Comparison of ENCODE assay signal across 18 mouse cellular contexts in the genomic region with DNA sequence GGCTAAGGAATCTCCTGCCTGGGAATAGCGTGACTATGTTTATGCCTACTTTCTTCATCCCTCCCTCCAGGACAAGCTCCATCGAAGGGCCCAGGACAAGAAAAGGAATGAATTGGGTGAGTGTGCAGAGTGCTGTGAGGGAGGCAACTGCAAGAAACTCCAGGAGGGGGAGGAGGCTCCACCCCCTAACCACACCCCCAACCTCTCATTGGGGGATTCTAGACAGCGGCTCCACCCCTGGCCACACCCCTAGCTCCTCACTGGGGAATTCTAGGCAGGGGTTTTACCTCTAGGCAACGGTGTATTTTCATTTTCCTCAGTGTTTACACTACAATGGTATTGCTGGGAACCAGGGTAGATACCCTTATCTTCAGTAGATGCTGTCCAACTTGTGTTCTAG. TPM values are rescaled to one million over a fixed set of nuclear protein-coding genes. Genes with fewer than 3 reads are reported as not detected.
A peak's percentile ranks its signal among the peaks of the same experiment; 100 is the strongest.
DNase-seq lines count a peak whose midpoint lies in the region; ATAC-seq and TF ChIP-seq lines count a peak whose summit lies in the region.
"Had no signal": no experiment of that assay in that cellular context is flagged by ENCODE, and none has a peak within 500 bp of the region (broad histone marks: within the 10 kb centered on the region; RNA-seq: fewer than 3 reads in every experiment).

No protein-coding gene starts in this region.

- no peaks in the 10 kb centered on the region; the same call in 1 of the 2 replicates for H3K79me2 ChIP-seq in CH12.LX (replicated peaks; ENCODE audit: control insufficient read depth, extremely low read depth, insufficient read depth, poor library complexity, severe bottlenecking)

- dilution Hi-C loops in CH12.LX (cut with MboI; ENCODE audit: extremely low pct_ligation_motif_present, extremely low pct_unique_long_range_greater_than_20kb, low sequenced_read_pairs): no loop called here

- no peaks in the 10 kb centered on the region for H3K4me1 ChIP-seq in limb, embryonic 12.5 days (replicated peaks)
- H3K4me1 ChIP-seq in limb, embryonic 10.5 days: no peaks in the 10 kb centered on the region
- H3K4me1 ChIP-seq in CH12.LX (ENCODE audit: control insufficient read depth in 1 of 2, insufficient read depth in 2 of 2): peaks cover 12 to 46% of the 10 kb centered on the region in 2 experiments
- H3K4me1 ChIP-seq in intestine, embryonic 15.5 days (replicated peaks): no peaks in the 10 kb centered on the region
- H3K4me1 ChIP-seq: limb, embryonic 15.5 days; midbrain, embryonic 15.5 days had no signal

- H3K9me3 ChIP-seq in limb, embryonic 12.5 days: no peaks in the 10 kb centered on the region
- H3K9me3 ChIP-seq in limb, embryonic 10.5 days (replicated peaks): no peaks in the 10 kb centered on the region
- no peaks in the 10 kb centered on the region for H3K9me3 ChIP-seq in CH12.LX (replicated peaks; ENCODE audit: low read length)
- H3K9me3 ChIP-seq in intestine, embryonic 15.5 days: no peaks in the 10 kb centered on the region
- H3K9me3 ChIP-seq: limb, embryonic 15.5 days; midbrain, embryonic 15.5 days had no signal

- peak; percentile 44; the same call in 1 of the 2 replicates for ATAC-seq in limb, embryonic 12.5 days (ENCODE audit: insufficient number of reproducible peaks, insufficient read depth, low FRiP score, low TSS enrichment, low read depth)
- ATAC-seq in intestine, embryonic 15.5 days: no peak
- ATAC-seq: hindbrain, embryonic 16.5 days; midbrain, embryonic 15.5 days had no signal

- in situ Hi-C loops in CH12.LX (cut with MboI; ENCODE audit: low pct_ligation_motif_present, low pct_unique_long_range_greater_than_20kb, low sequenced_read_pairs): no loop called here

- H3K4me3 ChIP-seq in limb, embryonic 12.5 days (replicated peaks): no peak overlapping the region
- H3K4me3 ChIP-seq in limb, embryonic 10.5 days: no peak overlapping the region
- H3K4me3 ChIP-seq in CH12.LX (replicated peaks in 1 of 3; ENCODE audit: low read depth in 2 of 3, low read length in 2 of 3, poor library complexity in 1 of 3): no peak overlapping the region
- no peak overlapping the region for H3K4me3 ChIP-seq in intestine, embryonic 15.5 days (replicated peaks)
- H3K4me3 ChIP-seq: limb, embryonic 15.5 days; midbrain, embryonic 15.5 days had no signal

- no peak overlapping the region for H3K9ac ChIP-seq in limb, embryonic 12.5 days (replicated peaks)
- no peak overlapping the region for H3K9ac ChIP-seq in CH12.LX (ENCODE audit: insufficient read depth, low read depth)
- H3K9ac ChIP-seq in intestine, embryonic 15.5 days: no peak overlapping the region
- H3K9ac ChIP-seq: limb, embryonic 15.5 days; midbrain, embryonic 15.5 days had no signal

- no peak overlapping the region for H3K4me2 ChIP-seq in limb, embryonic 12.5 days
- H3K4me2 ChIP-seq in CH12.LX (ENCODE audit: insufficient read depth, low read depth, poor library complexity, severe bottlenecking): no peak overlapping the region
- H3K4me2 ChIP-seq in intestine, embryonic 15.5 days (replicated peaks): no peak overlapping the region
- H3K4me2 ChIP-seq: limb, embryonic 15.5 days; midbrain, embryonic 15.5 days had no signal

- no peak for TF ChIP-seq RAD21 in CH12.LX (IDR thresholded peaks at IDR 0.05; ENCODE audit: low read depth, low read length)

- TF ChIP-seq EP300 in CH12.LX (IDR thresholded peaks at IDR 0.05; ENCODE audit: low read length): no peak

- DNase-seq in limb, embryonic 10.5 days (ENCODE audit: low spot score): no peak
- peak; percentile 85 for DNase-seq in CH12.LX (ENCODE audit: extremely low read depth)
- peak; percentile 73 for DNase-seq in induced T-regulatory cell, adult 2 months (ENCODE audit: low read depth)
- DNase-seq in natural killer cell, adult 2 months (ENCODE audit: low spot score in 2 of 2): peak; percentile 29 to 47
- DNase-seq in cerebellum, postnatal 36 days: no peak
- DNase-seq in ovary, postnatal 36 days (ENCODE audit: low spot score): no peak
- DNase-seq: cerebellum, adult 8-10 months; heart, postnatal 10 days; kidney, postnatal 10 days; layer of hippocampus, postnatal 36 days; lung, postnatal 14 days; right cerebral cortex, postnatal 14 days had no signal

- WGBS in limb, embryonic 12.5 days: 49% methylated on average over 4 of the region's 4 CpGs
- WGBS in limb, embryonic 10.5 days: 71% methylated on average over 4 of the region's 4 CpGs
- 65% methylated on average over 4 of the region's 4 CpGs for WGBS in intestine, embryonic 15.5 days

- H3K36me3 ChIP-seq in limb, embryonic 12.5 days: no peaks in the 10 kb centered on the region
- no peaks in the 10 kb centered on the region for H3K36me3 ChIP-seq in limb, embryonic 10.5 days
- H3K36me3 ChIP-seq in CH12.LX (replicated peaks in 1 of 2; ENCODE audit: control insufficient read depth in 1 of 2, insufficient read depth in 1 of 2, low read length in 1 of 2): peaks cover 76 to 93% of the 10 kb centered on the region in 2 experiments
- H3K36me3 ChIP-seq in intestine, embryonic 15.5 days: no peaks in the 10 kb centered on the region
- H3K36me3 ChIP-seq: limb, embryonic 15.5 days; midbrain, embryonic 15.5 days had no signal

- no peaks in the 10 kb centered on the region for H3K27me3 ChIP-seq in limb, embryonic 12.5 days
- no peaks in the 10 kb centered on the region for H3K27me3 ChIP-seq in limb, embryonic 10.5 days (ENCODE audit: low read depth, poor library complexity, severe bottlenecking)
- no peaks in the 10 kb centered on the region for H3K27me3 ChIP-seq in CH12.LX (replicated peaks)
- no peaks in the 10 kb centered on the region for H3K27me3 ChIP-seq in intestine, embryonic 15.5 days (replicated peaks)
- H3K27me3 ChIP-seq: limb, embryonic 15.5 days; midbrain, embryonic 15.5 days had no signal

- TF ChIP-seq POLR2A in CH12.LX (IDR thresholded peaks at IDR 0.05; ENCODE audit: low read depth, low read length): no peak

- no peak overlapping the region for H3K27ac ChIP-seq in limb, embryonic 12.5 days
- H3K27ac ChIP-seq in limb, embryonic 10.5 days: no peak overlapping the region
- no peak overlapping the region for H3K27ac ChIP-seq in CH12.LX (ENCODE audit: insufficient read depth, low read depth)
- no peak overlapping the region for H3K27ac ChIP-seq in intestine, embryonic 15.5 days
- H3K27ac ChIP-seq: limb, embryonic 15.5 days; midbrain, embryonic 15.5 days had no signal

- TF ChIP-seq CTCF in CH12.LX (conservative IDR thresholded peaks at IDR 0.05 in 1 of 2, IDR thresholded peaks at IDR 0.05 in 1 of 2; ENCODE audit: low read depth in 2 of 2, low read length in 2 of 2): no peak

TF ChIP-seq in CH12.LX, 34 proteins besides CTCF, POLR2A, EP300 and RAD21:
- TF ChIP-seq MEF2A (IDR thresholded peaks at IDR 0.05; ENCODE audit: borderline replicate concordance, low read depth, low read length): no peak
- TF ChIP-seq ZC3H11A (IDR thresholded peaks at IDR 0.05; ENCODE audit: low read depth, low read length): no peak
- no peak for TF ChIP-seq SIN3A (IDR thresholded peaks at IDR 0.05; ENCODE audit: low read length)
- no peak for TF ChIP-seq ZMIZ1 (IDR thresholded peaks at IDR 0.05; ENCODE audit: low read depth, low read length)
- no peak for TF ChIP-seq USF2 (conservative IDR thresholded peaks at IDR 0.05; ENCODE audit: low read depth, low read length)
- TF ChIP-seq IRF4 (IDR thresholded peaks at IDR 0.05; ENCODE audit: low read depth, low read length): no peak
- no peak for TF ChIP-seq CHD1 (IDR thresholded peaks at IDR 0.05; ENCODE audit: low read depth, low read length)
- TF ChIP-seq ELF1 (IDR thresholded peaks at IDR 0.05; ENCODE audit: low read depth, low read length): no peak
- no peak for TF ChIP-seq E2F4 (IDR thresholded peaks at IDR 0.05; ENCODE audit: insufficient replicate concordance, low read depth, low read length)
- TF ChIP-seq CHD2 (IDR thresholded peaks at IDR 0.05; ENCODE audit: low read length): no peak
- no peak for TF ChIP-seq KAT2A (IDR thresholded peaks at IDR 0.05; ENCODE audit: insufficient replicate concordance, low read length)
- no peak for TF ChIP-seq USF1 (IDR thresholded peaks at IDR 0.05; ENCODE audit: low read depth, low read length)
- TF ChIP-seq NELFE (IDR thresholded peaks at IDR 0.05; ENCODE audit: low read depth, low read length): no peak
- no peak for TF ChIP-seq MYC (IDR thresholded peaks at IDR 0.05; ENCODE audit: low read depth, low read length)

RNA-seq across cellular contexts. Expression of gene Vav1, which starts 26.7 kb away (rescaled TPM):
- 1.8 and 1.9 TPM in 2 replicates for polyA plus RNA-seq in limb, embryonic 12.5 days (2016; fragmentation: Nextera tagmentation; extraction: Ambion mirVana)
- polyA plus RNA-seq in limb, embryonic 10.5 days (2016; fragmentation: Nextera tagmentation; extraction: Ambion mirVana): 1.1 and 1.3 TPM in 2 replicates
- total RNA-seq in CH12.LX (2012; rRNA removed) (84.3 and 108 TPM in 2 replicates), CH12.LX (2014; rRNA removed) (60.3 and 66.7 TPM in 2 replicates)
- 90.9 and 99.8 TPM in 2 replicates for polyA plus RNA-seq in CH12.LX (2012; ENCODE audit: insufficient read length, low read depth)
- 3.2 TPM in 2 replicates for polyA plus RNA-seq in intestine, embryonic 15.5 days (2015; fragmentation: Nextera tagmentation; extraction: Ambion mirVana)
- polyA plus RNA-seq: C2C12 had no signal

RNA-seq across cellular contexts. Expression of gene Adgre1, which starts 52.9 kb away (rescaled TPM):
- 3.4 and 4.0 TPM in 2 replicates for polyA plus RNA-seq in limb, embryonic 12.5 days (2016; fragmentation: Nextera tagmentation; extraction: Ambion mirVana)
- 0.74 and 1.0 TPM in 2 replicates for polyA plus RNA-seq in limb, embryonic 10.5 days (2016; fragmentation: Nextera tagmentation; extraction: Ambion mirVana)
- total RNA-seq in CH12.LX (2012; rRNA removed) (21.7 and 33.6 TPM in 2 replicates), CH12.LX (2014; rRNA removed) (9.4 and 10.3 TPM in 2 replicates)
- polyA plus RNA-seq in CH12.LX (2012; ENCODE audit: insufficient read length, low read depth): 1.8 and 2.8 TPM in 2 replicates
- 5.7 and 6.3 TPM in 2 replicates for polyA plus RNA-seq in intestine, embryonic 15.5 days (2015; fragmentation: Nextera tagmentation; extraction: Ambion mirVana)
- polyA plus RNA-seq: C2C12 had no signal

RNA-seq across cellular contexts. Expression of gene Trip10, which starts 56.3 kb away (rescaled TPM):
- 30.4 and 36.5 TPM in 2 replicates for polyA plus RNA-seq in limb, embryonic 12.5 days (2016; fragmentation: Nextera tagmentation; extraction: Ambion mirVana)
- polyA plus RNA-seq in limb, embryonic 10.5 days (2016; fragmentation: Nextera tagmentation; extraction: Ambion mirVana): 34.7 and 42.9 TPM in 2 replicates
- total RNA-seq in CH12.LX (2012; rRNA removed) (22.9 and 25.2 TPM in 2 replicates), CH12.LX (2014; rRNA removed) (21.5 and 22.1 TPM in 2 replicates)
- polyA plus RNA-seq in CH12.LX (2012; ENCODE audit: insufficient read length, low read depth): 40.0 and 44.6 TPM in 2 replicates
- 45.2 and 46.1 TPM in 2 replicates for polyA plus RNA-seq in intestine, embryonic 15.5 days (2015; fragmentation: Nextera tagmentation; extraction: Ambion mirVana)

RNA-seq across cellular contexts. Expression of gene Gpr108, which starts 57.3 kb away (rescaled TPM):
- 30.0 and 31.1 TPM in 2 replicates for polyA plus RNA-seq in limb, embryonic 12.5 days (2016; fragmentation: Nextera tagmentation; extraction: Ambion mirVana)
- 24.7 and 26.7 TPM in 2 replicates for polyA plus RNA-seq in limb, embryonic 10.5 days (2016; fragmentation: Nextera tagmentation; extraction: Ambion mirVana)
- total RNA-seq in CH12.LX (2012; rRNA removed) (23.6 and 32.0 TPM in 2 replicates), CH12.LX (2014; rRNA removed) (17.4 and 20.2 TPM in 2 replicates)
- 25.0 and 26.0 TPM in 2 replicates for polyA plus RNA-seq in CH12.LX (2012; ENCODE audit: insufficient read length, low read depth)
- 32.6 and 34.7 TPM in 2 replicates for polyA plus RNA-seq in intestine, embryonic 15.5 days (2015; fragmentation: Nextera tagmentation; extraction: Ambion mirVana)

Comparison
In these comparisons a context has a peak if more than half of its experiments do, and no peak if none do; other contexts are left out.
1. DNase-seq: peak in CH12.LX (single experiment), induced T-regulatory cell, adult 2 months (single experiment) and natural killer cell, adult 2 months (2 of 2); none in limb, embryonic 10.5 days (single experiment), cerebellum, postnatal 36 days (0 of 2) and ovary, postnatal 36 days (single experiment).
2. RNA of gene Vav1, which starts 26.7 kb away (polyA plus RNA-seq): 90.9 to 99.8 TPM in CH12.LX; 3.2 TPM in intestine, embryonic 15.5 days, 1.8 to 1.9 TPM in limb, embryonic 12.5 days and 1.1 to 1.3 TPM in limb, embryonic 10.5 days; every median in the first group is over 10 times any median in the second.